In the genomic region with DNA sequence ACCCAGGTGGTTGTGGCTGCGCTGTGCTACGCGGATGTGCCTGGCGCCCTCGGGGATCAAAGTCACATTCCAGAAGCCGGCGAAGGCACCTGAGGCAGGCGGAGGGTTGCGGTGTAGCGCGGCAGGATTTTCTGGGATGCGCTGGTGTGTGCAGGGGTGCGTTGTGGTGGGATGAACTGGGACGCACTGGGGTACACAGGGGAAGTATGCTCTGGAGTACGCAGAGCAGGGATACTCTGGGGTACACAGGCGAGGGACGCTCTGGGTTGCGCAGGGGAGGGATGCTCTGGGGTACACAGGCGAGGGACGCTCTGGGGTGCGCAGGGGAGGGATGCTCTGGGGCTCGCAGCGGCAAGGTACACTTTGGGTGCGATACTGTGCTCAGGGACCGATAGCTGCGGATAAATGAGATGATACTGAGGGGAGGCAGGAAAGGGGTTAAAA, we compare ENCODE assay signal across 9 mouse cellular contexts. TPM values are rescaled to one million over a fixed set of nuclear protein-coding genes. Genes with fewer than 3 reads are reported as not detected.
A peak's percentile ranks its signal among the peaks of the same experiment; 100 is the strongest.
DNase-seq lines count a peak whose midpoint lies in the region; ATAC-seq lines count a peak whose summit lies in the region.
"Had no signal": no experiment of that assay in that cellular context is flagged by ENCODE, and none has a peak within 500 bp of the region (broad histone marks: within the 10 kb centered on the region; RNA-seq: fewer than 3 reads in every experiment).

No protein-coding gene starts in this region.

- intact Hi-C loops in heart, postnatal 36 days (cut with DNase I) = no loop called here

- peaks cover 91% of the 10 kb centered on the region for H3K27me3 ChIP-seq in heart, embryonic 13.5 days (replicated peaks)
- H3K27me3 ChIP-seq in embryonic facial prominence, embryonic 10.5 days (replicated peaks; ENCODE audit: low read depth, poor library complexity, severe bottlenecking) = peaks cover 89% of the 10 kb centered on the region
- H3K27me3 ChIP-seq in hindbrain, embryonic 14.5 days (ENCODE audit: control insufficient read depth, insufficient read depth, low read length) = peaks cover 73% of the 10 kb centered on the region
- H3K27me3 ChIP-seq in midbrain, embryonic 13.5 days = peaks cover 80% of the 10 kb centered on the region

- H3K9me3 ChIP-seq in heart, embryonic 13.5 days = no peaks in the 10 kb centered on the region
- no peaks in the 10 kb centered on the region for H3K9me3 ChIP-seq in embryonic facial prominence, embryonic 10.5 days
- H3K9me3 ChIP-seq in hindbrain, embryonic 14.5 days (ENCODE audit: control insufficient read depth, low read length) = no peaks in the 10 kb centered on the region
- H3K9me3 ChIP-seq in midbrain, embryonic 13.5 days = no peaks in the 10 kb centered on the region

- 4% methylated on average over 26 of the region's 26 CpGs for WGBS in heart, embryonic 13.5 days
- 2% methylated on average over 26 of the region's 26 CpGs for WGBS in embryonic facial prominence, embryonic 10.5 days
- 2% methylated on average over 26 of the region's 26 CpGs for WGBS in hindbrain, embryonic 14.5 days
- WGBS in midbrain, embryonic 13.5 days = under 1% methylated on average over 26 of the region's 26 CpGs

- ATAC-seq in heart, embryonic 13.5 days (ENCODE audit: extremely low read depth, insufficient number of reproducible peaks, low FRiP score, low TSS enrichment) = no peak
- peak; percentile 3; the same call in 1 of the 2 replicates for ATAC-seq in hindbrain, embryonic 14.5 days (ENCODE audit: low FRiP score)
- peak; percentile 25; the same call in 1 of the 2 replicates for ATAC-seq in midbrain, embryonic 13.5 days

- no peak overlapping the region for H3K27ac ChIP-seq in heart, embryonic 13.5 days (replicated peaks)
- no peak overlapping the region for H3K27ac ChIP-seq in embryonic facial prominence, embryonic 10.5 days (replicated peaks)
- no peak overlapping the region for H3K27ac ChIP-seq in hindbrain, embryonic 14.5 days
- H3K27ac ChIP-seq in midbrain, embryonic 13.5 days = no peak overlapping the region

- H3K9ac ChIP-seq in heart, embryonic 13.5 days = peak overlapping the region; percentile 61; the same call in 1 of the 2 replicates
- peak overlapping the region; percentile 11; the same call in 1 of the 2 replicates for H3K9ac ChIP-seq in hindbrain, embryonic 14.5 days
- peak overlapping the region; percentile 23; the same call in 1 of the 2 replicates for H3K9ac ChIP-seq in midbrain, embryonic 13.5 days (replicated peaks)

- no peaks in the 10 kb centered on the region for H3K36me3 ChIP-seq in heart, embryonic 13.5 days
- H3K36me3 ChIP-seq in embryonic facial prominence, embryonic 10.5 days (replicated peaks) = no peaks in the 10 kb centered on the region
- H3K36me3 ChIP-seq in hindbrain, embryonic 14.5 days (replicated peaks; ENCODE audit: control insufficient read depth, insufficient read depth) = no peaks in the 10 kb centered on the region
- no peaks in the 10 kb centered on the region for H3K36me3 ChIP-seq in midbrain, embryonic 13.5 days

- H3K4me1 ChIP-seq in heart, embryonic 13.5 days = peaks cover 50% of the 10 kb centered on the region
- H3K4me1 ChIP-seq in embryonic facial prominence, embryonic 10.5 days = peaks cover 54% of the 10 kb centered on the region
- H3K4me1 ChIP-seq in hindbrain, embryonic 14.5 days (replicated peaks; ENCODE audit: control insufficient read depth, insufficient read depth, low read length) = peaks cover 14% of the 10 kb centered on the region
- H3K4me1 ChIP-seq in midbrain, embryonic 13.5 days (replicated peaks) = peaks cover 40% of the 10 kb centered on the region

- DNase-seq in heart, postnatal 36 days = no peak
- DNase-seq in embryonic facial prominence, embryonic 10.5 days (ENCODE audit: low spot score) = peak; percentile 40
- no peak for DNase-seq in hindbrain, embryonic 14.5 days (ENCODE audit: low spot score)
- no peak for DNase-seq in adrenal gland, adult 8-10 months
- no peak for DNase-seq in layer of hippocampus, adult 9-11 months
- no peak for DNase-seq in gastrocnemius, postnatal 10 days

- H3K4me3 ChIP-seq in heart, embryonic 13.5 days = peak overlapping the region; percentile 42
- H3K4me3 ChIP-seq in embryonic facial prominence, embryonic 10.5 days = peak overlapping the region; percentile 57
- peak overlapping the region; percentile 26 for H3K4me3 ChIP-seq in hindbrain, embryonic 14.5 days (replicated peaks; ENCODE audit: low read length)
- H3K4me3 ChIP-seq in midbrain, embryonic 13.5 days (replicated peaks) = peak overlapping the region; percentile 29

- H3K4me2 ChIP-seq in heart, embryonic 13.5 days = peak overlapping the region; percentile 64
- peak overlapping the region; percentile 48 for H3K4me2 ChIP-seq in hindbrain, embryonic 14.5 days (replicated peaks)
- H3K4me2 ChIP-seq in midbrain, embryonic 13.5 days (replicated peaks) = peak overlapping the region; percentile 52

RNA-seq across cellular contexts. Expression of a gene that starts 5.9 kb away (rescaled TPM):
- 6.5 and 8.3 TPM in 2 replicates for polyA plus RNA-seq in heart, embryonic 13.5 days (2015; fragmentation: Nextera tagmentation; extraction: Ambion mirVana)
- total RNA-seq in heart, postnatal 36 days (2021) = 10 to 100 TPM; 75.9 to 83.8 TPM
- polyA plus RNA-seq in embryonic facial prominence, embryonic 10.5 days (2016; fragmentation: Nextera tagmentation; extraction: Ambion mirVana) = 0.65 and 0.88 TPM in 2 replicates
- 0.84 and 0.90 TPM in 2 replicates for polyA plus RNA-seq in hindbrain, embryonic 14.5 days (2014; fragmentation: Nextera tagmentation; extraction: Ambion mirVana)
- polyA plus RNA-seq in midbrain, embryonic 13.5 days (2015; fragmentation: Nextera tagmentation; extraction: Ambion mirVana) = 0.39 and 0.61 TPM in 2 replicates
- 10 to 100 TPM in 2 of 4 experiments, 1 to 10 TPM in 2; 9.2 to 11.1 (median 10.3) TPM for total RNA-seq in adrenal gland, adult 8-10 months (2022)
- total RNA-seq in gastrocnemius, postnatal 10 days (2021) = 10 to 100 TPM; 15.2 to 20.4 TPM

RNA-seq across cellular contexts. Expression of a gene that starts 12.6 kb away (rescaled TPM):
- 2.6 and 4.4 TPM in 2 replicates for polyA plus RNA-seq in heart, embryonic 13.5 days (2015; fragmentation: Nextera tagmentation; extraction: Ambion mirVana)
- total RNA-seq in heart, postnatal 36 days (2021) = 1 to 10 TPM; 2.7 TPM
- polyA plus RNA-seq in embryonic facial prominence, embryonic 10.5 days (2016; fragmentation: Nextera tagmentation; extraction: Ambion mirVana) = 6.6 TPM in 2 replicates
- polyA plus RNA-seq in hindbrain, embryonic 14.5 days (2014; fragmentation: Nextera tagmentation; extraction: Ambion mirVana) = 5.3 and 5.8 TPM in 2 replicates
- polyA plus RNA-seq in midbrain, embryonic 13.5 days (2015; fragmentation: Nextera tagmentation; extraction: Ambion mirVana) = 3.0 and 3.1 TPM in 2 replicates
- total RNA-seq in adrenal gland, adult 8-10 months (2022) = 1 to 10 TPM; 5.1 to 6.6 (median 5.9) TPM
- total RNA-seq in gastrocnemius, postnatal 10 days (2021) = 1 to 10 TPM; 2.1 to 2.4 TPM

RNA-seq across cellular contexts. Expression of a gene that starts 13.0 kb away (rescaled TPM):
- 1.8 and 2.1 TPM in 2 replicates for polyA plus RNA-seq in heart, embryonic 13.5 days (2015; fragmentation: Nextera tagmentation; extraction: Ambion mirVana)
- 1 to 10 TPM; 2.2 to 2.9 TPM for total RNA-seq in heart, postnatal 36 days (2021)
- polyA plus RNA-seq in embryonic facial prominence, embryonic 10.5 days (2016; fragmentation: Nextera tagmentation; extraction: Ambion mirVana) = 5.0 and 5.5 TPM in 2 replicates
- polyA plus RNA-seq in hindbrain, embryonic 14.5 days (2014; fragmentation: Nextera tagmentation; extraction: Ambion mirVana) = 4.4 and 4.7 TPM in 2 replicates
- polyA plus RNA-seq in midbrain, embryonic 13.5 days (2015; fragmentation: Nextera tagmentation; extraction: Ambion mirVana) = 1.9 and 2.1 TPM in 2 replicates
- total RNA-seq in adrenal gland, adult 8-10 months (2022) = 1 to 10 TPM; 3.5 to 8.2 (median 5.8) TPM
- 1 to 10 TPM in 1 of 2 experiments, under 1 TPM in 1; 0.75 to 1.5 TPM for total RNA-seq in gastrocnemius, postnatal 10 days (2021)

RNA-seq across cellular contexts. Expression of a gene that starts 13.9 kb away (rescaled TPM):
- not detected in 2 replicates for polyA plus RNA-seq in heart, embryonic 13.5 days (2015; fragmentation: Nextera tagmentation; extraction: Ambion mirVana)
- total RNA-seq in heart, postnatal 36 days (2021) = under 1 TPM; 0.49 to 0.64 TPM
- polyA plus RNA-seq in embryonic facial prominence, embryonic 10.5 days (2016; fragmentation: Nextera tagmentation; extraction: Ambion mirVana) = 0.37 and 0.43 TPM in 2 replicates
- polyA plus RNA-seq in hindbrain, embryonic 14.5 days (2014; fragmentation: Nextera tagmentation; extraction: Ambion mirVana) = 3.6 and 4.1 TPM in 2 replicates
- polyA plus RNA-seq in midbrain, embryonic 13.5 days (2015; fragmentation: Nextera tagmentation; extraction: Ambion mirVana) = 0.96 and 1.3 TPM in 2 replicates
- 1 to 10 TPM in 1 of 4 experiments, under 1 TPM in 3; 0.21 to 1.3 (median 0.41) TPM for total RNA-seq in adrenal gland, adult 8-10 months (2022)
- total RNA-seq in gastrocnemius, postnatal 10 days (2021) = not detected
- total RNA-seq: CH12.LX had no signal

RNA-seq across cellular contexts. Expression of a gene that starts 22.0 kb away (rescaled TPM):
- 36.0 and 36.6 TPM in 2 replicates for polyA plus RNA-seq in heart, embryonic 13.5 days (2015; fragmentation: Nextera tagmentation; extraction: Ambion mirVana)
- 10 to 100 TPM; 13.8 to 15.1 TPM for total RNA-seq in heart, postnatal 36 days (2021)
- 53.7 and 56.2 TPM in 2 replicates for polyA plus RNA-seq in embryonic facial prominence, embryonic 10.5 days (2016; fragmentation: Nextera tagmentation; extraction: Ambion mirVana)
- polyA plus RNA-seq in hindbrain, embryonic 14.5 days (2014; fragmentation: Nextera tagmentation; extraction: Ambion mirVana) = 23.3 and 24.5 TPM in 2 replicates
- 27.8 and 33.4 TPM in 2 replicates for polyA plus RNA-seq in midbrain, embryonic 13.5 days (2015; fragmentation: Nextera tagmentation; extraction: Ambion mirVana)
- total RNA-seq in adrenal gland, adult 8-10 months (2022) = 10 to 100 TPM; 34.7 to 40.0 (median 35.4) TPM
- total RNA-seq in gastrocnemius, postnatal 10 days (2021) = 10 to 100 TPM; 10.5 to 13.1 TPM

Comparison
In these comparisons a context has a peak if more than half of its experiments do, and no peak if none do; other contexts are left out.
1. H3K9ac ChIP-seq: peak in every context shown above with its lines; median percentile 61 in heart, embryonic 13.5 days; 23 in midbrain, embryonic 13.5 days; 11 in hindbrain, embryonic 14.5 days.